Mouse (Mus musculus) CH12.LX (cell line): ENCODE data around the gene Trmt112.

Experiments
- CTCF ChIP-seq, 2 experiments: IDR thresholded peaks in 1 of 2; conservative IDR thresholded peaks in 1 of 2; 2 replicates each; pipeline ENCODE4 v1.5.1; 2011 to 2012; ENCODE audit warnings: low read depth in 2 of 2, low read length in 2 of 2, improper control_type of control experiment in 1 of 2, inconsistent platforms in 1 of 2, mild to moderate bottlenecking in 1 of 2, moderate library complexity in 1 of 2
- EP300 ChIP-seq: IDR thresholded peaks from 2 replicates; pipeline ENCODE4 v1.6.1; 2011; ENCODE audit warnings: low read length, improper control_type of control experiment
- MEF2A ChIP-seq: IDR thresholded peaks from 2 replicates; pipeline ENCODE4 v1.6.1; 2014; ENCODE audit warnings: low read depth, mild to moderate bottlenecking, inconsistent platforms, low read length, improper control_type of control experiment, borderline replicate concordance
- MYC ChIP-seq: IDR thresholded peaks from 2 replicates; pipeline ENCODE4 v1.6.1; 2011; ENCODE audit warnings: low read depth, mild to moderate bottlenecking, improper control_type of control experiment, low read length
- NELFE ChIP-seq: IDR thresholded peaks from 2 replicates; pipeline ENCODE4 v1.6.1; 2011; ENCODE audit warnings: low read depth, low read length, improper control_type of control experiment
- POLR2A ChIP-seq: IDR thresholded peaks from 2 replicates; pipeline ENCODE4 v1.6.1; 2011; ENCODE audit warnings: low read depth, mild to moderate bottlenecking, improper control_type of control experiment, low read length
- RAD21 ChIP-seq: IDR thresholded peaks from 2 replicates; pipeline ENCODE4 v1.6.1; 2011; ENCODE audit warnings: low read depth, mild to moderate bottlenecking, low read length, improper control_type of control experiment, moderate library complexity
- SMC3 ChIP-seq: IDR thresholded peaks from 2 replicates; pipeline ENCODE4 v1.6.1; 2011; ENCODE audit warnings: low read depth, low read length, improper control_type of control experiment
- USF1 ChIP-seq: IDR thresholded peaks from 2 replicates; pipeline ENCODE4 v1.6.1; 2014; ENCODE audit warnings: low read depth, mild to moderate bottlenecking, inconsistent platforms, low read length, improper control_type of control experiment
- ZKSCAN1 ChIP-seq: IDR thresholded peaks from 2 replicates; pipeline ENCODE4 v1.6.1; 2012; ENCODE audit warnings: low read depth, inconsistent platforms, low read length, improper control_type of control experiment, borderline replicate concordance

GRCm38 (mm10) chr19:6926559-6927255 lies 17.2 kb downstream of the Trmt112 start:
- TF ChIP-seq POLR2A (no peak), CTCF (conservative IDR thresholded peaks at IDR 0.05 in 1 of 2, IDR thresholded peaks at IDR 0.05 in 1 of 2; ENCODE audit: low read depth in 2 of 2, low read length in 2 of 2) (no peak), USF1 (no peak), RAD21 (no peak), ZKSCAN1 (no peak), EP300 (no peak), MEF2A (no peak), NELFE (no peak), SMC3 (no peak), MYC (no peak)
